Mouse (Mus musculus): Measurements from ENCODE around the gene Tet3. TPM values are rescaled to one million over a fixed set of nuclear protein-coding genes. Genes with fewer than 3 reads are reported as not detected.
A peak's percentile ranks its signal among the peaks of the same experiment; 100 is the strongest.

The Tet3 gene
- polyA plus RNA-seq, 1 experiment from 2014 or later, result 60.9 TPM

GRCm38 (mm10) chr6:83321927-83322326 lies 137.0 kb downstream of the Tet3 start:
- no peaks in the 10 kb centered on the region for H3K27me3 ChIP-seq (replicated peaks; ENCODE audit: control insufficient read depth, insufficient read depth, low read length)
- H3K9ac ChIP-seq (replicated peaks; ENCODE audit: low read depth, low read length), result no peak overlapping the region
- H3K27ac ChIP-seq (ENCODE audit: low read length), result no peak overlapping the region
- WGBS, result 60% methylated on average over 1 of the region's 1 CpGs
- no peak overlapping the region for H3K4me2 ChIP-seq (ENCODE audit: low read length)
- H3K4me3 ChIP-seq (replicated peaks; ENCODE audit: low read length), result no peak overlapping the region
- no peaks in the 10 kb centered on the region for H3K36me3 ChIP-seq (ENCODE audit: control insufficient read depth, insufficient read depth)
- no peak for ATAC-seq
- H3K9me3 ChIP-seq (ENCODE audit: control insufficient read depth, low read length), result no peaks in the 10 kb centered on the region
- H3K4me1 ChIP-seq (replicated peaks; ENCODE audit: control insufficient read depth, insufficient read depth, low read length), result peaks cover 10% of the 10 kb centered on the region

DNA sequence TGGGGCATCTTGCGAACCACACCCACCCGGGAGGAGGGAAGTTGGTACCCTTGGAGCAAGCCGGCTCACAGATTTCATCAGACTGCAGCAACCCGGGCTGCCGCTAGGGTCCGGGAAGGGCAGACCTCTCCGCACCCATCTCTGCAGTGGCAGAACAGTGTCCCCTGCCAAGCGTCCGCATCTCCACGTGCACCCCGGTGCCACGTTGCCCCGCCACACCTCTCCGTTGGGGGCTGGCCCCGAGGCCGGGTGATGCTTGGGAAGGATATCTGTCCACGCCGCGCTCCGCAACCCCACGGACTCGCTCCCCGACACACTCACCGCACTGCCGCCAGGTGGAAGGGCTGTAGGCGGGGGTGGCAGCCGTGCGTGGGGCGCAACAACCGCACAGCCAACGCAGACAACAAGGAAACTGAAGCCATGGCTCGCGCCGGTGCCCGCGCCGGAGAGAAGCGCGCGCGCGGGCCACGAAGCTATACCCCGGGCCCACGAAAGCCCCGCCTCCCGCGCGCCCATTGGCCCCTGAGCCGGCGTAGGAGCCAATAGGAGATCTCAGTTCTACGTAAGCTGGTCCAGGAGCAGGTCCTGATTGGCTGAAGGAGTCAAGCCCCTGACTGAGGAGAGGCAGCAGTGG lies 141.7 kb downstream of the Tet3 start:
- Histone ChIP-seq H3K4me2 (ENCODE audit: low read length) (peak overlapping the region; percentile 90), H3K4me3 (replicated peaks; ENCODE audit: low read length) (peak overlapping the region; percentile 100), H3K9ac (replicated peaks; ENCODE audit: low read depth, low read length) (peak overlapping the region; percentile 88), H3K4me1 (replicated peaks; ENCODE audit: control insufficient read depth, insufficient read depth, low read length) (peaks cover 13% of the 10 kb centered on the region), H3K27ac (ENCODE audit: low read length) (peak overlapping the region; percentile 63), H3K9me3 (ENCODE audit: control insufficient read depth, low read length) (no peaks in the 10 kb centered on the region), H3K36me3 (ENCODE audit: control insufficient read depth, insufficient read depth) (no peaks in the 10 kb centered on the region), H3K27me3 (replicated peaks; ENCODE audit: control insufficient read depth, insufficient read depth, low read length) (no peaks in the 10 kb centered on the region)
- ATAC-seq, result peak; percentile 99
- under 1% methylated on average over 52 of the region's 52 CpGs for WGBS

DNA sequence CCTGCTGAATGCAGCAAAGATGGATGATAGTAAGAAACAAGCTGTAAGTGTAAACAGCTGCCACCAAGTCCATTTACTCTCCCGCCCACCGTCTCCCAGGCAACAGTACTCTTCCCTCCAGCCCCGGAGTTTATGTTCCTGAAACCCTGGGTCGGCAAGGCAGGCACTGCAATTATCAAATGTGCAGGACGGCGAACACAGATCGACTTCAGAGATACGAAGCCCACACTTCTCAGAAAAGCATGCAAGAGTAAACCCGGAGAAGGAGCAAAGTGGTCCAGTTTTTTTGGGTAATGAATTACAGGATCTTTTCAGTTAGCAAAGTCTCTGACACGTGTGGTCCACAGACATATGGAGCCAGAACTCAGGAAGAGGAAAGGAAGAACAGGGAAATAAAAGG lies 142.9 kb downstream of the Tet3 start:
- Histone ChIP-seq H3K4me3 (replicated peaks; ENCODE audit: low read length) (peak overlapping the region; percentile 17), H3K27me3 (replicated peaks; ENCODE audit: control insufficient read depth, insufficient read depth, low read length) (no peaks in the 10 kb centered on the region), H3K4me1 (replicated peaks; ENCODE audit: control insufficient read depth, insufficient read depth, low read length) (peaks cover 13% of the 10 kb centered on the region), H3K27ac (ENCODE audit: low read length) (no peak overlapping the region), H3K36me3 (ENCODE audit: control insufficient read depth, insufficient read depth) (peaks cover 3% of the 10 kb centered on the region), H3K9me3 (ENCODE audit: control insufficient read depth, low read length) (no peaks in the 10 kb centered on the region), H3K4me2 (ENCODE audit: low read length) (peak overlapping the region; percentile 90), H3K9ac (replicated peaks; ENCODE audit: low read depth, low read length) (0 out of 2 replicates have a peak overlapping the region, but pooled peaks have one; percentile 5)
- 3% methylated on average over 10 of the region's 10 CpGs for WGBS
- no peak for ATAC-seq

DNA sequence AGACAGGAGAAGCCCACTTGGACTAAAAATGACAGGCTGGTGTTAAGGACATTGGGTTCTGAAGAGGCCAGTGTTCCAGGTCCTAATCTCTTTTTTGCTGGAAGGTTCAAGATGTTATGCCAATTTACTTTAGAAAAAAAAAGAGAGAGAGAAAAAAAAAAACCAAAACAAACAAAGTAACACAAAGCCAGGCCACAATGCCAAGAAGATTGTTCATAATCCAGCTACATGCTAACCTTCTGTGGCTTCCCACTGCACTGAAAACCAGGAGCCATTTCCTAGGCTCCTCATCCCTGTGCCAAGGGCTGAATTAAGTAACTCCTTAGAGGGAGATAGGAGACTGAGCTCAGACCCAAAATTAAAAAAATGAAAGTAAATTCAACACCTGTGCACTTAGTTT lies 143.6 kb downstream of the Tet3 start:
- Histone ChIP-seq H3K4me3 (replicated peaks; ENCODE audit: low read length) (no peak overlapping the region), H3K9me3 (ENCODE audit: control insufficient read depth, low read length) (no peaks in the 10 kb centered on the region), H3K27ac (ENCODE audit: low read length) (no peak overlapping the region), H3K36me3 (ENCODE audit: control insufficient read depth, insufficient read depth) (peaks cover 3% of the 10 kb centered on the region), H3K4me1 (replicated peaks; ENCODE audit: control insufficient read depth, insufficient read depth, low read length) (peaks cover 13% of the 10 kb centered on the region), H3K9ac (replicated peaks; ENCODE audit: low read depth, low read length) (no peak overlapping the region), H3K27me3 (replicated peaks; ENCODE audit: control insufficient read depth, insufficient read depth, low read length) (no peaks in the 10 kb centered on the region), H3K4me2 (ENCODE audit: low read length) (peak overlapping the region; percentile 90; the same call in 1 of the 2 replicates)
- no peak for ATAC-seq

DNA sequence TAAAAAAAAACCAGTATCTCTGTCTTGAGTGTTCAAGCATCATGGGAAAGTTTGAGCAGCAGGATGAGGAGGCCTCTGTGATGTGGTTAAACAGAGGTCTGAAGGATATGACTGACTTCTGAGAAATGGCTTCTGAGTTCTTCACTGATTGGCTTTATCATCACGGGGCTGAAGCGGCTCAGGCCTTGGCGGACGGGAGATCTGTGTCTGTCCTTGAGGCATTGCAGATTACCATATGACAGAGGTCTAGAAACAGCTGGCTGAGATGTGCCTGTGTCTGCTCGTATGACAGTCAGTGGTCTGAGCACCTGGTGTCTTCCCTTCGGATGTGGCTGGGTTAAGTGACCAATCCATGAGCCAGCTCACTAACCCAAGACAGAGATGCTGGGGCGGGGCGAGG lies 146.4 kb downstream of the Tet3 start:
- H3K9me3 ChIP-seq (ENCODE audit: control insufficient read depth, low read length), result no peaks in the 10 kb centered on the region
- no peak overlapping the region for H3K27ac ChIP-seq (ENCODE audit: low read length)
- H3K9ac ChIP-seq (replicated peaks; ENCODE audit: low read depth, low read length), result no peak overlapping the region
- WGBS, result 91% methylated on average over 8 of the region's 8 CpGs
- peaks cover 13% of the 10 kb centered on the region for H3K4me1 ChIP-seq (replicated peaks; ENCODE audit: control insufficient read depth, insufficient read depth, low read length)
- ATAC-seq, result no peak
- no peak overlapping the region for H3K4me3 ChIP-seq (replicated peaks; ENCODE audit: low read length)
- peaks cover 15% of the 10 kb centered on the region for H3K36me3 ChIP-seq (ENCODE audit: control insufficient read depth, insufficient read depth)
- no peaks in the 10 kb centered on the region for H3K27me3 ChIP-seq (replicated peaks; ENCODE audit: control insufficient read depth, insufficient read depth, low read length)
- H3K4me2 ChIP-seq (ENCODE audit: low read length), result no peak overlapping the region

Small RNA genes within 50 kb of the gene (microRNA-seq; reads per million reads assigned to microRNA genes)
- gene Mir6374, result not detected

Other genes with a start within 250 kb of the Tet3 start
- gene Slc4a5, start 239.3 kb downstream of the Tet3 start, polyA plus RNA-seq (2015; fragmentation: Nextera tagmentation; extraction: Ambion mirVana), result 0.52 and 0.76 TPM in 2 replicates
- gene Mthfd2, start 133.2 kb downstream of the Tet3 start, polyA plus RNA-seq (2015; fragmentation: Nextera tagmentation; extraction: Ambion mirVana), result 22.3 and 28.6 TPM in 2 replicates
- 30.2 and 36.6 TPM in 2 replicates for gene Mob1a, start 133.1 kb downstream of the Tet3 start, polyA plus RNA-seq (2015; fragmentation: Nextera tagmentation; extraction: Ambion mirVana)
- 48.2 and 49.3 TPM in 2 replicates for gene Bola3, start 109.9 kb downstream of the Tet3 start, polyA plus RNA-seq (2015; fragmentation: Nextera tagmentation; extraction: Ambion mirVana)
- 73.1 and 77.2 TPM in 2 replicates for gene Dguok, start 47.9 kb upstream of the Tet3 start, polyA plus RNA-seq (2015; fragmentation: Nextera tagmentation; extraction: Ambion mirVana)
- 1.9 and 2.3 TPM in 2 replicates for gene Actg2, start 77.2 kb upstream of the Tet3 start, polyA plus RNA-seq (2015; fragmentation: Nextera tagmentation; extraction: Ambion mirVana)
- gene Stambp, start 113.6 kb upstream of the Tet3 start, polyA plus RNA-seq (2015; fragmentation: Nextera tagmentation; extraction: Ambion mirVana), result 58.0 and 59.2 TPM in 2 replicates
- gene Clec4f, start 197.1 kb upstream of the Tet3 start, polyA plus RNA-seq (2015; fragmentation: Nextera tagmentation; extraction: Ambion mirVana), result not detected in 2 replicates
- not detected in 2 replicates for gene Cd207, start 218.8 kb upstream of the Tet3 start, polyA plus RNA-seq (2015; fragmentation: Nextera tagmentation; extraction: Ambion mirVana)

All from forebrain, embryonic 16.5 days (tissue).